Mouse (Mus musculus): Measurements from ENCODE around the gene Kat2b. TPM values are rescaled to one million over a fixed set of nuclear protein-coding genes. Genes with fewer than 3 reads are reported as not detected.

Gene Kat2b
- total RNA-seq, 1 experiment = 25.1 TPM

DNA sequence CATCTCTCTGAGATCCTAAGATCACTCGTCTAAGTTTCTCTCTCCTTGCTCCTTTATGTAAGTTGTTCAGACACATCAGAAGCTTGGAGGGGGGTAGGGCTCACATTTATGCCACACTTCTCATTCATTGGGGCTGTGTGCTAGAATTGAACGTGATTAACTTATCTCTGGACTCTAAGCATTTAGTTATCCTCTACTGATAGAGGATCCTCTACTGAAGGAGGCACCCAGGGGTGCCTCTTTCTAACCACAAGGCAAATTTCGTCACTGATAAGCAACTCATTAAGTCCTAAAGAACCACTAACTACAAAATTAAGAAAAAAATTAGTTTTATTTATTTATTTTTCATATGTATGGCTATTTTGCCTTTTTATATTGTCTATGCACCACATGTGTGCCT is 55.5 kb downstream of the Kat2b start:
- no peak overlapping the region for H3K27ac ChIP-seq (ENCODE audit: insufficient read depth, low read depth, low read length, poor library complexity, severe bottlenecking)
- H3K9me3 ChIP-seq (ENCODE audit: control insufficient read depth, insufficient read depth, low read depth, low read length) = no peaks in the 10 kb centered on the region
- DNase-seq (ENCODE audit: low read depth, low spot score) = no peak
- TF ChIP-seq MAFK (IDR thresholded peaks at IDR 0.05; ENCODE audit: insufficient read depth, low read depth, low read length) (no peak), ZC3H11A (IDR thresholded peaks at IDR 0.05; ENCODE audit: borderline replicate concordance, low read depth, low read length) (no peak), CHD2 (IDR thresholded peaks at IDR 0.05; ENCODE audit: low read depth, low read length) (no peak), HCFC1 (IDR thresholded peaks at IDR 0.05; ENCODE audit: borderline replicate concordance, insufficient read depth, low read length) (no peak), ZNF384 (IDR thresholded peaks at IDR 0.05; ENCODE audit: low read depth, low read length) (no peak)
- in situ Hi-C loops (cut with MboI; ENCODE audit: low sequenced_read_pairs in 2 of 2, unreplicated experiment in 2 of 2) = no loop called here
- peaks cover 18% of the 10 kb centered on the region for H3K36me3 ChIP-seq (ENCODE audit: control insufficient read depth, insufficient read depth, low read length, poor library complexity, severe bottlenecking)
- H3K4me3 ChIP-seq (ENCODE audit: insufficient read depth in 1 of 2, low read depth in 1 of 2, low read length in 2 of 2, poor library complexity in 1 of 2, severe bottlenecking in 1 of 2) = no peak overlapping the region
- H3K4me1 ChIP-seq (ENCODE audit: control insufficient read depth in 2 of 2, insufficient read depth in 2 of 2, low read length in 2 of 2, poor library complexity in 1 of 2) = peaks cover 0 to 9% of the 10 kb centered on the region in 2 experiments; a peak in 3 of 4 replicates
- H3K9ac ChIP-seq (ENCODE audit: insufficient read depth, low read depth, low read length, poor library complexity, severe bottlenecking) = no peak overlapping the region

DNA sequence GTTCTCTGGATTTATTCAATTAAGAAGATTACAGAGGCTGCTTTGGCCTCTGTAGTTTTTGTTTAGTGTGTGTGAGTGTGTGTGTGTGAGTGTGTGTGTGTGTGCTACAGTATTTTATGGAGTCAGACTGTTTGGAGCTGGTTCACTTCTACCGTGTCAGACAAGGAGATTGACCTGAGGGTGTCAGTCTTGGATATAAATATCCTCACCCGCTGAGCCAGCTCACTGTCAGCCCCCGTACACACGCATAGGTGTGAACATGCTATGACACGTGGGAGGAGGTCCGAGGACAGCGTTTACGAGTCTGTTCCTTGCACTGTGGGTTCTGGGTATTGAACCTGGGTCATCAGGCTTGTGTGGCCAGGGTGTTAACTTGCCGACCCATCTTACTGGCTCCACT is 57.1 kb downstream of the Kat2b start:
- Histone ChIP-seq H3K36me3 (ENCODE audit: control insufficient read depth, insufficient read depth, low read length, poor library complexity, severe bottlenecking) (peaks cover 18% of the 10 kb centered on the region), H3K9me3 (ENCODE audit: control insufficient read depth, insufficient read depth, low read depth, low read length) (no peaks in the 10 kb centered on the region), H3K4me1 (ENCODE audit: control insufficient read depth in 2 of 2, insufficient read depth in 2 of 2, low read length in 2 of 2, poor library complexity in 1 of 2) (peaks cover 0 to 3% of the 10 kb centered on the region in 2 experiments; a peak in 3 of 4 replicates), H3K9ac (ENCODE audit: insufficient read depth, low read depth, low read length, poor library complexity, severe bottlenecking) (no peak overlapping the region), H3K27ac (ENCODE audit: insufficient read depth, low read depth, low read length, poor library complexity, severe bottlenecking) (no peak overlapping the region), H3K4me3 (ENCODE audit: insufficient read depth in 1 of 2, low read depth in 1 of 2, low read length in 2 of 2, poor library complexity in 1 of 2, severe bottlenecking in 1 of 2) (no peak overlapping the region)
- TF ChIP-seq CHD2 (IDR thresholded peaks at IDR 0.05; ENCODE audit: low read depth, low read length) (no peak), ZNF384 (IDR thresholded peaks at IDR 0.05; ENCODE audit: low read depth, low read length) (no peak), MAFK (IDR thresholded peaks at IDR 0.05; ENCODE audit: insufficient read depth, low read depth, low read length) (no peak), ZC3H11A (IDR thresholded peaks at IDR 0.05; ENCODE audit: borderline replicate concordance, low read depth, low read length) (no peak), HCFC1 (IDR thresholded peaks at IDR 0.05; ENCODE audit: borderline replicate concordance, insufficient read depth, low read length) (no peak)
- no peak for DNase-seq (ENCODE audit: low read depth, low spot score)
- in situ Hi-C loops (cut with MboI; ENCODE audit: low sequenced_read_pairs in 2 of 2, unreplicated experiment in 2 of 2) = no loop called here

DNA sequence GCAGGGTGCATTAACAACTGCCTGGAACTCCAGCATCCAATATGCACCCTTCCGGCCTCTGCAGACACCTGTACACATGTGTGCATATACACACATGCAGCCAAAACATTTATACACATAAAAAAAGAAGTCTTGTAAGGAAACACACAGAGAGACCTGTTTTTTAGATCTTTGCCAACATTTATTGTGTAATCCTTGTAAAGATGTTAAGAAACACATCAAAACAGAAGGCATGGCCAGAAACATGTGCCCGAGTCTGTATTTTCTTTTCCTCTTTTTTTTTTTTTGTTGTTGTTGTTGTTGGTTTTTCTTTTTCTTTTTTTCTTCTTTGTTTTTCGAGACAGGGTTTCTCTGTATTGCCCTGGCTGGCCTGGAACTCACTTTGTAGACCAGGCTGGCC is 59.5 kb downstream of the Kat2b start:
- in situ Hi-C loops (cut with MboI; ENCODE audit: low sequenced_read_pairs in 2 of 2, unreplicated experiment in 2 of 2) = no loop called here

DNA sequence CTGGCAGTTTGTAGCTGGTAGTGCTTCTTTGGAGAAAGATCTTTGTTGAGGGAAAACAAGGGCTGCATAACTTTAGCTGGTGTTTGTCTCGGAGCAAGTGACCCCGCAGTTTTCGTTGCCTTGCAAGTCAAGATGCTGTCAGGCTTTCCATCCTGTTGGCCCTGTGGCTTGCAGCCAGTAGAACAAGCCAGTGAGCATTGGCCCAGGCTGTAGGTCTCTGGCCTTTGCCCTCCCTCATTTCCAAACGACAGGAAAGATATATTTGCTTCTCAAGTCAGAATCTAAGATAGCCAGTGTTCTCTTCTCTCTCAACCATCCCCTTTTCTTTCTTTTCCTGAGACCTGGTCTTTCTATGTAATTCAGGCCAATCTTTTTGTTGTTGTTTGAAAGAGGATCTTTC is 60.8 kb downstream of the Kat2b start:
- H3K4me1 ChIP-seq (ENCODE audit: control insufficient read depth in 2 of 2, insufficient read depth in 2 of 2, low read length in 2 of 2, poor library complexity in 1 of 2) = no peaks in the 10 kb centered on the region; a peak in 1 of 4 replicates
- H3K27ac ChIP-seq (ENCODE audit: insufficient read depth, low read depth, low read length, poor library complexity, severe bottlenecking) = no peak overlapping the region
- peaks cover 17% of the 10 kb centered on the region for H3K36me3 ChIP-seq (ENCODE audit: control insufficient read depth, insufficient read depth, low read length, poor library complexity, severe bottlenecking)
- no peak for DNase-seq (ENCODE audit: low read depth, low spot score)
- TF ChIP-seq ZC3H11A (IDR thresholded peaks at IDR 0.05; ENCODE audit: borderline replicate concordance, low read depth, low read length) = no peak
- TF ChIP-seq CHD2 (IDR thresholded peaks at IDR 0.05; ENCODE audit: low read depth, low read length) = no peak
- H3K9ac ChIP-seq (ENCODE audit: insufficient read depth, low read depth, low read length, poor library complexity, severe bottlenecking) = no peak overlapping the region
- no peaks in the 10 kb centered on the region for H3K9me3 ChIP-seq (ENCODE audit: control insufficient read depth, insufficient read depth, low read depth, low read length)
- H3K4me3 ChIP-seq (ENCODE audit: insufficient read depth in 1 of 2, low read depth in 1 of 2, low read length in 2 of 2, poor library complexity in 1 of 2, severe bottlenecking in 1 of 2) = no peak overlapping the region
- in situ Hi-C loops (cut with MboI; ENCODE audit: low sequenced_read_pairs in 2 of 2, unreplicated experiment in 2 of 2) = no loop called here

More for the DNA sequence above, 59.5 kb downstream of the Kat2b start:
- TF ChIP-seq MAFK (IDR thresholded peaks at IDR 0.05; ENCODE audit: insufficient read depth, low read depth, low read length) = no peak
- TF ChIP-seq ZC3H11A (IDR thresholded peaks at IDR 0.05; ENCODE audit: borderline replicate concordance, low read depth, low read length) = no peak
- Histone ChIP-seq H3K36me3 (ENCODE audit: control insufficient read depth, insufficient read depth, low read length, poor library complexity, severe bottlenecking) (peaks cover 15% of the 10 kb centered on the region), H3K4me3 (ENCODE audit: insufficient read depth in 1 of 2, low read depth in 1 of 2, low read length in 2 of 2, poor library complexity in 1 of 2, severe bottlenecking in 1 of 2) (no peak overlapping the region), H3K9ac (ENCODE audit: insufficient read depth, low read depth, low read length, poor library complexity, severe bottlenecking) (no peak overlapping the region), H3K9me3 (ENCODE audit: control insufficient read depth, insufficient read depth, low read depth, low read length) (no peaks in the 10 kb centered on the region), H3K27ac (ENCODE audit: insufficient read depth, low read depth, low read length, poor library complexity, severe bottlenecking) (no peak overlapping the region), H3K4me1 (ENCODE audit: control insufficient read depth in 2 of 2, insufficient read depth in 2 of 2, low read length in 2 of 2, poor library complexity in 1 of 2) (no peaks in the 10 kb centered on the region; a peak in 1 of 4 replicates)
- DNase-seq (ENCODE audit: low read depth, low spot score) = no peak

DNA sequence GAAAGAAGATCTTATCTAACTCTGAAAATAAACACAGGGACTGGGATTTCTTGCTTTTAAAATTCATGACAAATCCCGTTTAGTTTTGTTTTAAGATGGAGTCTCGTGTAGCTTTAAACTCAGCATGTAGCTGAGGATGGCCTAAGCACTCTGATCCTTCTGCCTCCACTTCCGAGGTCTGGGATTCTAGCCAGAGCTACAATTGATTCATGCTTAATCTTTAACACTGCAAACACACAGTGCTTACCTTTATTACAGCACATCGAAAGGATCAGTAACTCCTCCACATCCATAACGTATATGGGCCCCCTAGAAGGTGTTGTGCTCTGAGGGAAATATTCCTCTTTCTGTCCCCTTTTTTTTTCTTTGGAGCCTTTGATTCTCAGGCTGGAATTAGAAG is 61.5 kb downstream of the Kat2b start:
- DNase-seq (ENCODE audit: low read depth, low spot score) = no peak
- no peaks in the 10 kb centered on the region for H3K9me3 ChIP-seq (ENCODE audit: control insufficient read depth, insufficient read depth, low read depth, low read length)
- H3K4me1 ChIP-seq (ENCODE audit: control insufficient read depth in 2 of 2, insufficient read depth in 2 of 2, low read length in 2 of 2, poor library complexity in 1 of 2) = no peaks in the 10 kb centered on the region; a peak in 1 of 4 replicates
- peaks cover 17% of the 10 kb centered on the region for H3K36me3 ChIP-seq (ENCODE audit: control insufficient read depth, insufficient read depth, low read length, poor library complexity, severe bottlenecking)
- no peak overlapping the region for H3K27ac ChIP-seq (ENCODE audit: insufficient read depth, low read depth, low read length, poor library complexity, severe bottlenecking)
- no peak overlapping the region for H3K4me3 ChIP-seq (ENCODE audit: insufficient read depth in 1 of 2, low read depth in 1 of 2, low read length in 2 of 2, poor library complexity in 1 of 2, severe bottlenecking in 1 of 2)
- TF ChIP-seq HCFC1 (IDR thresholded peaks at IDR 0.05; ENCODE audit: borderline replicate concordance, insufficient read depth, low read length) = no peak
- no peak for TF ChIP-seq ZC3H11A (IDR thresholded peaks at IDR 0.05; ENCODE audit: borderline replicate concordance, low read depth, low read length)
- no peak for TF ChIP-seq MAFK (IDR thresholded peaks at IDR 0.05; ENCODE audit: insufficient read depth, low read depth, low read length)
- no peak for TF ChIP-seq ZNF384 (IDR thresholded peaks at IDR 0.05; ENCODE audit: low read depth, low read length)
- no peak for TF ChIP-seq CHD2 (IDR thresholded peaks at IDR 0.05; ENCODE audit: low read depth, low read length)
- H3K9ac ChIP-seq (ENCODE audit: insufficient read depth, low read depth, low read length, poor library complexity, severe bottlenecking) = no peak overlapping the region
- in situ Hi-C loops (cut with MboI; ENCODE audit: low sequenced_read_pairs in 2 of 2, unreplicated experiment in 2 of 2) = no loop called here
